Mouse (Mus musculus): ENCODE data around the gene Rai14.

DNA sequence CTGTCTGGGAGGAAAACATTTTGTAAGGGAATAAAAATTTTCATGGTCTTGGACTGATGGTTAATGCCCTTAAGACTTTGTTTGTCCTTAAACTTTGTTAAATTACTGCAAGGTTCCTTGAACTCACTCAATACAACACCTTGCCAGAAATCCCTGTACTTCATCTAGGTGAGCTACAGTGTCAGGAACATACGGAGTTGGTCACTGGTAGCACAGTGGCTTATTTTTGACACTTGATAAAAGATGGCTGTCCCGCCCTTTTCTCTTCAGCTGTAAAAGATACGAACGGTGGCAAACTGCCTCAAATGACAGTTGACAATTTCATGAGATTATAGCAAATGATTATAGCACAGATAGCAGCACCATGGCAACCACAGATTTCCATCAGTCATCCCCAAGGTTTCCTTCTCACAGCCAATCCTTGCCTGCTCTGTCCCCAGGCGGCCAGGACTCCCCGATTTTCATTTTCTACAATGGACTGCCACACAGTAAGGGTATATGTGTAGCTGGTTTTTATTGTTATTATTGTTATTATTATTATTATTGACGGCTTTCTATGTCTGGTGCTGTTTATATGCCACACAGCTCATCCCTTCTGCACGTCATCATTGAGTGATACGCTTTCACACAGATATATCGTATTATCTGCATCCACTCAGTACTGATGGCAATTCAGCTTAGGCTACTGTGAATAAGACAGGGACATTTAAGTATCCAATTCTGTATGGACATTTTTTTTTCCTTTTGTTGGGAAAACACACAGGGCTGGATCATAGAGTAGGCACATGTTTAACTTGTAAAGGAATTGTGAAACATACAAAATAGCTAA is 129.9 kb downstream of the Rai14 start:
- TF ChIP-seq CTCF (IDR thresholded peaks at IDR 0.05; ENCODE audit: low read depth) (no peak), EP300 (IDR thresholded peaks at IDR 0.05; ENCODE audit: low read depth) (no peak)

Measured in liver, postnatal 0 days (tissue).